Mouse (Mus musculus): ENCODE measurements around the gene Myo6. TPM values are rescaled to one million over a fixed set of nuclear protein-coding genes. Genes with fewer than 3 reads are reported as not detected.

Gene Myo6
- total RNA-seq, 2 experiments from 2014 or later = 19.3 to 23.4 TPM

DNA sequence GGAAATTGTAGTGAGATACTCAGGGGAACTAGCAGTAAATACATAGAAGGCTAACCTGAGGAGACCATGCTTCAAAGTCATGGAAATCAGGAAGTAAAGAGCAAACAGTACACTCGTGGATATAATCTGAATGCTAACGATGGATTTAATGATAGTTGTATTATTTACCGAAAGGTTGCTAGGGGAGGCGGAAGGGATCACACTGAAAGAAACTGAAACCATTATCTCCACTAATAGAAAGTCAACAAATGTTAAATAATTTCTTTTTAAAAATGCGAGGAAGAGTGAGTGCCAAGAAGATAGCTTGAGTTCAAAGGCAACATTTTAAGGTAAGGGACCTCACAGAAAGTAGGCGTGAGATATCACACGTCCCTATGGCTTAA is 186.5 kb downstream of the Myo6 start:
- DNase-seq (ENCODE audit: low spot score in 2 of 2) = no peak

DNA sequence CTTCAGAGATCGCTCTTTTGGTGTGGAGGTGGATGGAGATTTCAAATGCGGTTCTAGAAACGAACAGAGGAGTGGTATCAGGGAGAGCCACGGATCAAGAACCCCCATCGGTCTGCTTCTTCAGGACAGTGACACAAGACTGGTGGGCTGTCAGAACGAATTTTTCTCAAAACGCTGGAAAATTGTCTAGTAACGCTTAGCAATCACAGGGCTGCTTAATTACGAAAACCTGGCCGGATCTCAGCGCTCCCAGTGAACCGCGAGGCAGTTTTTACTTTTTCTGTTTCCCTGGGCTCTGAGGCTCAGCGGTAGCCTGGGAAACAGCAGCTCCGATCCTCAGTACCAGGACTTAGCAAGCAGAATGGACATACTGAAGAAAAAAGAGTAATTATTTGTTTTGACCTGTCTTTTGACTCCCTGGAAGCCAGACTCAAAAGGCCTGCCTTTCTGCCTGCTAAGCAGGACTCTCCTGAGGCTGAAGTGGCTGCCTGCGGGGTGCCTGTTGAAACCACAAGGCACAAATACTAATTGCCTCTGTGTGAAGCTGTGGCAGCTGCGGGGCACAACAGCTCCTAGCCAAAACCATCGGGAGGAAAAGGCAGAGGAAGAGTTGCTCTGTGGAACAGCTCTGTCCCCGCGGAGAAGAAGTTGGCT is 187.0 kb downstream of the Myo6 start:
- DNase-seq (ENCODE audit: low spot score in 2 of 2) = no peak

DNA sequence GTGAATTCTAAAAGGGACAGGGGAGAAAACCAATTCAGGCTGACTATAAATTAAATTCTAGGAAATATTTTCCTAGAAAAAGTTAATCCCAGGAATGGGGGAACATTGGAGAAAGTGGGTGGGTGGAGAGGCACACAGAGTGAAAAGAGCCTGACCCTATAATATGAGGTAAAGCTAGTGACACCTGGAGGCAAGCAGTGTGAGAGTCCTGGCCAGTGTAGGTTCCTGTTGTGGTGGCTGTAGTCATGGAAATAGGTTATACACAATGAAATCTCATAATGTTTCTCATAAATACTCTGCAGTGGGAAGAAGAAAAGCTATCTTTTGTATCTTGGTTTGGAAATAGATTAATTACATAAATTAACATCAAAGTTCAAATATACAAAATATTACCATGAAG is 195.2 kb downstream of the Myo6 start:
- DNase-seq (ENCODE audit: low spot score in 2 of 2) = no peak

Other genes with a start within 250 kb of the Myo6 start
- 10 to 100 TPM; 75.3 to 94.0 TPM for gene Filip1, start 152.2 kb upstream of the Myo6 start, total RNA-seq (2021)
- gene Senp6, start 98.1 kb upstream of the Myo6 start, total RNA-seq (2021) = 100 to 1,000 TPM in 1 of 2 experiments, 10 to 100 TPM in 1; 92.6 to 103 TPM